20 mouse cellular contexts compared by ENCODE assay signal in genomic region chr3:54633446-54633845, GRCm38 (mm10). TPM values are rescaled to one million over a fixed set of nuclear protein-coding genes. Genes with fewer than 3 reads are reported as not detected.
DNase-seq lines count a peak whose midpoint lies in the region; ATAC-seq and TF ChIP-seq lines count a peak whose summit lies in the region.
"Had no signal": no experiment of that assay in that cellular context is flagged by ENCODE, and none has a peak within 500 bp of the region (broad histone marks: within the 10 kb centered on the region; RNA-seq: fewer than 3 reads in every experiment).

No protein-coding gene starts in this region.

- peaks cover 24% of the 10 kb centered on the region for H3K9me3 ChIP-seq in megakaryocyte, embryonic 14.5 days
- peaks cover 21% of the 10 kb centered on the region for H3K9me3 ChIP-seq in G1E (replicated peaks)

- no peaks in the 10 kb centered on the region; the same call in 1 of the 2 replicates for H3K4me1 ChIP-seq in megakaryocyte, embryonic 14.5 days
- no peaks in the 10 kb centered on the region for H3K4me1 ChIP-seq in G1E (ENCODE audit: insufficient read depth, low read depth, low read length)
- H3K4me1 ChIP-seq: forebrain, embryonic 13.5 days; heart, embryonic 13.5 days; hindbrain, embryonic 12.5 days had no signal

- H3K27me3 ChIP-seq in megakaryocyte, embryonic 14.5 days (replicated peaks): peaks cover 5% of the 10 kb centered on the region
- H3K27me3 ChIP-seq in G1E (ENCODE audit: insufficient read depth, low read length): no peaks in the 10 kb centered on the region
- H3K27me3 ChIP-seq: CH12.LX; forebrain, embryonic 13.5 days; heart, embryonic 13.5 days; hindbrain, embryonic 12.5 days had no signal

- H3K4me3 ChIP-seq in megakaryocyte, embryonic 14.5 days (replicated peaks): peak overlapping the region; percentile 48
- H3K4me3 ChIP-seq in G1E (ENCODE audit: low read depth, low read length): peak overlapping the region; percentile 20; the same call in 1 of the 2 replicates
- H3K4me3 ChIP-seq: forebrain, embryonic 13.5 days; heart, embryonic 13.5 days; hindbrain, embryonic 12.5 days had no signal

- TF ChIP-seq CTCF in G1E (IDR thresholded peaks at IDR 0.05; ENCODE audit: low read depth, low read length): no peak

- DNase-seq in G1E (ENCODE audit: low spot score): no peak
- peak; percentile 44 for DNase-seq in testis, postnatal 10 days (ENCODE audit: low spot score)
- no peak for DNase-seq in gastrocnemius, adult 8-10 months (ENCODE audit: low spot score in 2 of 2)
- DNase-seq in left cerebral cortex, adult 11 months (ENCODE audit: low spot score): no peak
- no peak for DNase-seq in c-Kit-positive CD71-positive TER-119-positive erythroid progenitor cells, embryonic 14.5 days (ENCODE audit: low spot score)
- DNase-seq: adrenal gland, postnatal 10 days; cerebellum, adult 18-20 months; cerebellum, adult 9-11 months; cerebellum, postnatal 36 days; forebrain, postnatal 0 days; gastrocnemius, postnatal 25 days; heart, postnatal 4 days had no signal

- H3K36me3 ChIP-seq in megakaryocyte, embryonic 14.5 days (replicated peaks; ENCODE audit: low read length): no peaks in the 10 kb centered on the region
- H3K36me3 ChIP-seq in G1E (replicated peaks): no peaks in the 10 kb centered on the region
- H3K36me3 ChIP-seq: heart, embryonic 13.5 days; hindbrain, embryonic 12.5 days had no signal

- no peak for ATAC-seq in megakaryocyte, adult 5-6 weeks (ENCODE audit: poor library complexity, severe bottlenecking)
- ATAC-seq in G1E (ENCODE audit: extremely low read depth, insufficient number of reproducible peaks, low FRiP score, poor library complexity, severe bottlenecking): no peak
- ATAC-seq: forebrain, embryonic 13.5 days; forebrain, postnatal 0 days; hindbrain, embryonic 16.5 days; inflammation-experienced regulatory T-cells, adult 6 months had no signal

RNA-seq across cellular contexts. Expression of gene Supt20, which starts 59.2 kb away (rescaled TPM):
- 1.1 TPM in 1 of 2 replicates, not detected in the other for polyA plus RNA-seq in megakaryocyte, embryonic 14.5 days (2012; ENCODE audit: insufficient read depth, low replicate concordance)
- 60.1 and 66.0 TPM in 2 replicates for total RNA-seq in megakaryocyte, adult 5-6 weeks (2015)
- total RNA-seq in megakaryocyte, adult 5-6 weeks (2017): 39.4 and 40.6 TPM in 2 replicates
- 213 and 256 TPM in 2 replicates for total RNA-seq in G1E (2014; fragmentation: Nextera tagmentation)
- total RNA-seq in G1E (2017): 72.5 and 82.0 TPM in 2 replicates
- polyA plus RNA-seq in G1E (2012): 5.1 and 7.8 TPM in 2 replicates
- 10 to 100 TPM in 2 of 4 experiments, 1 to 10 TPM in 2; 9.0 to 13.8 (median 10.8) TPM for total RNA-seq in gastrocnemius, adult 8-10 months (2022)
